Mouse (Mus musculus) MEL (cell line): ENCODE results near the gene Lsm2. TPM values are rescaled to one million over a fixed set of nuclear protein-coding genes. Genes with fewer than 3 reads are reported as not detected.

ENCODE experiments used
- DNase-seq: peaks from one replicate; pipeline ENCODE4 v3.0.0; 2011; ENCODE audit warnings: low read depth, low spot score
- H3K27ac ChIP-seq: 2 replicates; pipeline ENCODE4 v1.5.1; 2012; ENCODE audit warnings: low read depth, mild to moderate bottlenecking, control low read depth, low read length, moderate library complexity; ENCODE audit not compliant: control insufficient read depth
- H3K27me3 ChIP-seq, 2 experiments: fragments of 150-350 bp in 1 of 2; sonication (generic) in 1 of 2; 2 replicates each; pipeline ENCODE4 v1.6.1; 2012; ENCODE audit warnings: low read length in 2 of 2, mild to moderate bottlenecking in 2 of 2, improper control_type of control experiment in 1 of 2, moderate library complexity in 1 of 2; ENCODE audit not compliant: insufficient read depth in 2 of 2, control insufficient read depth in 1 of 2
- H3K36me3 ChIP-seq, 2 experiments: 2 replicates each; pipeline ENCODE4 v1.6.1; 2012 to 2014; ENCODE audit warnings: low read length in 2 of 2, improper control_type of control experiment in 1 of 2, inconsistent platforms in 1 of 2, mild to moderate bottlenecking in 1 of 2; ENCODE audit not compliant: insufficient read depth in 2 of 2, control insufficient read depth in 1 of 2
- H3K4me1 ChIP-seq, 2 experiments: fragments of 150-350 bp in 1 of 2; sonication (generic) in 1 of 2; 2 replicates each; pipeline ENCODE4 v1.6.1; 2012; ENCODE audit warnings: low read length in 2 of 2, improper control_type of control experiment in 1 of 2, mild to moderate bottlenecking in 1 of 2; ENCODE audit not compliant: insufficient read depth in 2 of 2, control insufficient read depth in 1 of 2
- H3K4me3 ChIP-seq, 2 experiments: fragments of 150-350 bp in 1 of 2; sonication (generic) in 1 of 2; 2 replicates each; pipeline ENCODE4 v1.5.1; 2012; ENCODE audit warnings: low read depth in 2 of 2, low read length in 2 of 2, mild to moderate bottlenecking in 2 of 2, moderate library complexity in 2 of 2, control low read depth in 1 of 2, improper control_type of control experiment in 1 of 2; ENCODE audit not compliant: control insufficient read depth in 1 of 2, insufficient read depth in 1 of 2
- H3K79me2 ChIP-seq: 2 replicates; pipeline ENCODE4 v1.6.1; 2012; ENCODE audit warnings: mild to moderate bottlenecking, low read length, moderate library complexity; ENCODE audit not compliant: control insufficient read depth, poor library complexity, insufficient read depth
- H3K9ac ChIP-seq: 2 replicates; pipeline ENCODE4 v1.6.1; 2012; ENCODE audit warnings: low read depth, mild to moderate bottlenecking, control low read depth, low read length, moderate library complexity; ENCODE audit not compliant: control insufficient read depth, poor library complexity, severe bottlenecking
- H3K9me3 ChIP-seq: fragments of 150-350 bp; sonication (generic); replicated peaks from 2 replicates; pipeline ENCODE4 v1.6.1; 2012; ENCODE audit warnings: mild to moderate bottlenecking, low read length, improper control_type of control experiment, moderate library complexity; ENCODE audit not compliant: insufficient read depth
- BHLHE40 ChIP-seq: IDR thresholded peaks from 2 replicates; pipeline ENCODE4 v1.6.1; 2012; ENCODE audit warnings: low read depth, mild to moderate bottlenecking, inconsistent platforms, low read length, improper control_type of control experiment, borderline replicate concordance
- CHD2 ChIP-seq: IDR thresholded peaks from 2 replicates; pipeline ENCODE4 v1.6.1; 2011; ENCODE audit warnings: low read length, improper control_type of control experiment
- CTCF ChIP-seq, 3 experiments: IDR thresholded peaks in 2 of 3; conservative IDR thresholded peaks in 1 of 3; 2 replicates each; pipeline ENCODE4 v1.5.1; 2011 to 2012; ENCODE audit warnings: low read length in 3 of 3, low read depth in 2 of 3, mild to moderate bottlenecking in 2 of 3, improper control_type of control experiment in 1 of 3, inconsistent platforms in 1 of 3, mixed read lengths in 1 of 3, moderate library complexity in 1 of 3; ENCODE audit not compliant: control insufficient read depth in 1 of 3, insufficient read depth in 1 of 3, poor library complexity in 1 of 3, severe bottlenecking in 1 of 3
- E2F4 ChIP-seq: IDR thresholded peaks from 2 replicates; pipeline ENCODE4 v1.6.1; 2011; ENCODE audit warnings: low read depth, low read length, improper control_type of control experiment, borderline replicate concordance
- ELF1 ChIP-seq: IDR thresholded peaks from 2 replicates; pipeline ENCODE4 v1.6.1; 2014; ENCODE audit warnings: low read depth, mild to moderate bottlenecking, inconsistent platforms, low read length, improper control_type of control experiment, moderate library complexity
- EP300 ChIP-seq, 2 experiments: IDR thresholded peaks; 2 replicates each; pipeline ENCODE4 v1.6.1; 2011; ENCODE audit warnings: improper control_type of control experiment in 2 of 2, low read length in 2 of 2, low read depth in 1 of 2, mild to moderate bottlenecking in 1 of 2
- ETS1 ChIP-seq: IDR thresholded peaks from 2 replicates; pipeline ENCODE4 v1.6.1; 2012; ENCODE audit warnings: low read depth, mild to moderate bottlenecking, inconsistent platforms, low read length, improper control_type of control experiment, moderate library complexity
- GABPA ChIP-seq: IDR thresholded peaks from 2 replicates; pipeline ENCODE4 v1.6.1; 2012; ENCODE audit warnings: low read depth, mild to moderate bottlenecking, inconsistent platforms, low read length, improper control_type of control experiment, moderate library complexity
- GATA1 ChIP-seq: IDR thresholded peaks from 2 replicates; pipeline ENCODE4 v1.6.1; 2011; ENCODE audit warnings: low read depth, low read length, improper control_type of control experiment
- HCFC1 ChIP-seq: IDR thresholded peaks from 2 replicates; pipeline ENCODE4 v1.6.1; 2012; ENCODE audit warnings: low read depth, mild to moderate bottlenecking, inconsistent platforms, low read length, improper control_type of control experiment, moderate library complexity
- JUND ChIP-seq: IDR thresholded peaks from 2 replicates; pipeline ENCODE4 v1.6.1; 2011; ENCODE audit warnings: low read depth, mild to moderate bottlenecking, improper control_type of control experiment, low read length
- KAT2A ChIP-seq: conservative IDR thresholded peaks from 2 replicates; pipeline ENCODE4 v1.6.1; 2012; ENCODE audit warnings: low read depth, low read length, improper control_type of control experiment, inconsistent platforms
- MAFK ChIP-seq: IDR thresholded peaks from 2 replicates; pipeline ENCODE4 v1.6.1; 2011; ENCODE audit warnings: low read depth, mild to moderate bottlenecking, low read length, improper control_type of control experiment, borderline replicate concordance
- MAZ ChIP-seq: IDR thresholded peaks from 2 replicates; pipeline ENCODE4 v1.6.1; 2012; ENCODE audit warnings: low read depth, mild to moderate bottlenecking, inconsistent platforms, low read length, improper control_type of control experiment
- MXI1 ChIP-seq: IDR thresholded peaks from 2 replicates; pipeline ENCODE4 v1.6.1; 2011; ENCODE audit warnings: mild to moderate bottlenecking, low read depth, low read length, improper control_type of control experiment
- MYB ChIP-seq: IDR thresholded peaks from 2 replicates; pipeline ENCODE4 v1.6.1; 2011; ENCODE audit warnings: mild to moderate bottlenecking, low read depth, low read length, improper control_type of control experiment
- MYC ChIP-seq: IDR thresholded peaks from 2 replicates; pipeline ENCODE4 v1.6.1; 2011; ENCODE audit warnings: low read depth, mild to moderate bottlenecking, low read length, improper control_type of control experiment, moderate library complexity
- NELFE ChIP-seq: IDR thresholded peaks from 2 replicates; pipeline ENCODE4 v1.6.1; 2011; ENCODE audit warnings: low read depth, low read length, improper control_type of control experiment
- NRF1 ChIP-seq: IDR thresholded peaks from 2 replicates; pipeline ENCODE4 v1.6.1; 2014; ENCODE audit warnings: low read depth, mild to moderate bottlenecking, inconsistent platforms, low read length, improper control_type of control experiment, moderate library complexity; ENCODE audit not compliant: poor library complexity, insufficient read depth, severe bottlenecking
- POLR2A ChIP-seq, 2 experiments: IDR thresholded peaks; 2 replicates each; pipeline ENCODE4 v1.6.1; 2011 to 2012; ENCODE audit warnings: low read length in 2 of 2, mild to moderate bottlenecking in 2 of 2, control low read depth in 1 of 2, improper control_type of control experiment in 1 of 2, low read depth in 1 of 2, moderate library complexity in 1 of 2; ENCODE audit not compliant: control insufficient read depth in 1 of 2, insufficient read depth in 1 of 2, poor library complexity in 1 of 2
- POLR2AphosphoS2 ChIP-seq: IDR thresholded peaks from 2 replicates; pipeline ENCODE4 v1.6.1; 2011; ENCODE audit warnings: low read length, improper control_type of control experiment
- POLR2AphosphoS5 ChIP-seq: IDR thresholded peaks from 2 replicates; pipeline ENCODE4 v1.6.1; 2012; ENCODE audit warnings: low read depth, borderline replicate concordance, mild to moderate bottlenecking, inconsistent platforms, low read length, moderate library complexity, mixed read lengths
- RAD21 ChIP-seq: IDR thresholded peaks from 2 replicates; pipeline ENCODE4 v1.6.1; 2011; ENCODE audit warnings: mild to moderate bottlenecking, low read depth, low read length, improper control_type of control experiment
- RCOR1 ChIP-seq: IDR thresholded peaks from 2 replicates; pipeline ENCODE4 v1.6.1; 2012; ENCODE audit warnings: low read depth, mild to moderate bottlenecking, inconsistent platforms, low read length, improper control_type of control experiment
- SIN3A ChIP-seq: IDR thresholded peaks from 2 replicates; pipeline ENCODE4 v1.6.1; 2012; ENCODE audit warnings: low read length, improper control_type of control experiment, inconsistent platforms
- SMC3 ChIP-seq: IDR thresholded peaks from 2 replicates; pipeline ENCODE4 v1.6.1; 2011; ENCODE audit warnings: low read depth, low read length, improper control_type of control experiment
- TAL1 ChIP-seq: IDR thresholded peaks from 2 replicates; pipeline ENCODE4 v1.6.1; 2012; ENCODE audit warnings: mild to moderate bottlenecking, inconsistent platforms, low read length, moderate library complexity, mixed read lengths
- TBP ChIP-seq: IDR thresholded peaks from 2 replicates; pipeline ENCODE4 v1.8.0; 2011; ENCODE audit warnings: low read depth, low read length, improper control_type of control experiment
- TCF12 ChIP-seq: IDR thresholded peaks from 2 replicates; pipeline ENCODE4 v1.6.1; 2014; ENCODE audit warnings: low read depth, mild to moderate bottlenecking, inconsistent platforms, low read length, improper control_type of control experiment, moderate library complexity
- UBTF ChIP-seq: IDR thresholded peaks from 2 replicates; pipeline ENCODE4 v1.6.1; 2012; ENCODE audit warnings: low read depth, mild to moderate bottlenecking, inconsistent platforms, low read length, improper control_type of control experiment, moderate library complexity, borderline replicate concordance; ENCODE audit not compliant: insufficient read depth
- USF1 ChIP-seq: IDR thresholded peaks from 2 replicates; pipeline ENCODE4 v1.6.1; 2014; ENCODE audit warnings: low read depth, mild to moderate bottlenecking, inconsistent platforms, low read length, improper control_type of control experiment, moderate library complexity
- USF2 ChIP-seq, 2 experiments: IDR thresholded peaks; 2 replicates each; pipeline ENCODE4 v1.6.1; 2011 to 2012; ENCODE audit warnings: improper control_type of control experiment in 2 of 2, low read length in 2 of 2, borderline replicate concordance in 1 of 2, inconsistent platforms in 1 of 2, low read depth in 1 of 2, mild to moderate bottlenecking in 1 of 2; ENCODE audit not compliant: insufficient read depth in 1 of 2
- ZC3H11A ChIP-seq: IDR thresholded peaks from 2 replicates; pipeline ENCODE4 v1.6.1; 2012; ENCODE audit warnings: low read depth, mild to moderate bottlenecking, inconsistent platforms, low read length, improper control_type of control experiment
- ZKSCAN1 ChIP-seq: IDR thresholded peaks from 2 replicates; pipeline ENCODE4 v1.6.1; 2012; ENCODE audit warnings: low read depth, mild to moderate bottlenecking, inconsistent platforms, low read length, improper control_type of control experiment, moderate library complexity
- ZMIZ1 ChIP-seq: IDR thresholded peaks from 2 replicates; pipeline ENCODE4 v1.6.1; 2012; ENCODE audit warnings: low read depth, mild to moderate bottlenecking, inconsistent platforms, low read length, improper control_type of control experiment, moderate library complexity
- ZNF384 ChIP-seq: IDR thresholded peaks from 2 replicates; pipeline ENCODE4 v1.6.1; 2012; ENCODE audit warnings: low read depth, mild to moderate bottlenecking, inconsistent platforms, low read length, improper control_type of control experiment
- polyA plus RNA-seq, 2 experiments: library from polyadenylated mRNA; stranded (reverse) in 1 of 2; unstranded in 1 of 2; fragments of >175 nt in 1 of 2; fragments of >200 nt in 1 of 2; gene quantifications; 2 replicates each; pipeline versions ENCODE4 v1.2.1 to v1.2.4; 2012; ENCODE audit warnings: low replicate concordance in 2 of 2, low read depth in 1 of 2; ENCODE audit not compliant: insufficient read length in 2 of 2, insufficient read depth in 1 of 2, missing spikeins in 1 of 2
- total RNA-seq: library from RNA; depleted of rRNA; stranded (reverse); fragments of 300-350 nt; gene quantifications from 2 replicates; pipeline ENCODE4 v1.2.3, GENCODE M21; 2012

Lsm2 gene
- total and polyA plus RNA-seq, 3 experiments: 57.9 to 180 TPM; not detected in 1

- peak within 1 kb of the TSS; percentile 70 to 89 for H3K4me3 ChIP-seq
- peak; percentile 83 for DNase-seq
- no peaks in the 10 kb centered on the region for H3K27me3 ChIP-seq
- peaks cover 0 to 4% of the 10 kb centered on the region in 2 experiments; a peak in 1 of 4 replicates for H3K4me1 ChIP-seq
- peak within 1 kb of the TSS; percentile 100 for H3K9ac ChIP-seq
- peaks cover 79% of the 10 kb centered on the region for H3K79me2 ChIP-seq
- H3K36me3 ChIP-seq: peaks cover 0 to 7% of the 10 kb centered on the region in 2 experiments; a peak in 3 of 4 replicates
- H3K9me3 ChIP-seq: no peaks in the 10 kb centered on the region
- peak within 1 kb of the TSS; percentile 99 for H3K27ac ChIP-seq
- no peak for TF ChIP-seq RAD21
- TF ChIP-seq CTCF (IDR thresholded peaks at IDR 0.05 in 2 of 3, conservative IDR thresholded peaks at IDR 0.05 in 1 of 3; ENCODE audit: control insufficient read depth in 1 of 3, insufficient read depth in 1 of 3, low read depth in 2 of 3, low read length in 3 of 3, poor library complexity in 1 of 3, severe bottlenecking in 1 of 3): no peak
- TF ChIP-seq ZKSCAN1: no peak
- TF ChIP-seq POLR2A (IDR thresholded peaks at IDR 0.05; ENCODE audit: control insufficient read depth in 1 of 2, insufficient read depth in 1 of 2, low read depth in 1 of 2, low read length in 2 of 2, poor library complexity in 1 of 2): peak in 1 of 2 experiments; percentile 56; a peak in 1 of 4 replicates
- no peak for TF ChIP-seq MAFK
- peak; percentile 31; the same call in 1 of the 2 replicates for TF ChIP-seq NRF1
- TF ChIP-seq SMC3: no peak
- no peak for TF ChIP-seq MAZ
- peak; percentile 47 for TF ChIP-seq NELFE
- TF ChIP-seq UBTF: no peak
- TF ChIP-seq MYC: no peak; the same call in 1 of the 2 replicates
- no peak for TF ChIP-seq MYB
- no peak for TF ChIP-seq BHLHE40
- TF ChIP-seq E2F4: peak; percentile 75; the same call in 1 of the 2 replicates
- no peak for TF ChIP-seq ZMIZ1
- no peak for TF ChIP-seq GABPA
- TF ChIP-seq TBP: 0 out of 2 replicates have a peak, but pooled peaks have one; percentile 2
- no peak for TF ChIP-seq ZNF384
- TF ChIP-seq SIN3A: no peak
- TF ChIP-seq KAT2A: no peak
- peak; percentile 39; the same call in 1 of the 2 replicates for TF ChIP-seq HCFC1
- TF ChIP-seq GATA1: no peak
- peak; percentile 34; the same call in 1 of the 2 replicates for TF ChIP-seq USF1
- 0 out of 2 replicates have a peak, but pooled peaks have one; percentile 31 for TF ChIP-seq ELF1
- TF ChIP-seq MXI1: peak; percentile 76
- TF ChIP-seq POLR2AphosphoS5: no peak
- TF ChIP-seq RCOR1: no peak
- TF ChIP-seq USF2 (IDR thresholded peaks at IDR 0.05; ENCODE audit: borderline replicate concordance in 1 of 2, insufficient read depth in 1 of 2, low read depth in 1 of 2, low read length in 2 of 2): no peak
- TF ChIP-seq POLR2AphosphoS2: no peak
- no peak for TF ChIP-seq TAL1
- TF ChIP-seq ZC3H11A: no peak
- no peak for TF ChIP-seq CHD2
- TF ChIP-seq TCF12: 0 out of 2 replicates have a peak, but pooled peaks have one; percentile 62
- TF ChIP-seq EP300 (IDR thresholded peaks at IDR 0.05; ENCODE audit: low read depth in 1 of 2, low read length in 2 of 2): no peak
- no peak for TF ChIP-seq JUND
- no peak for TF ChIP-seq ETS1
Measured at GRCm38 (mm10) chr17:35000717-35001451, 19.2 kb downstream of the Lsm2 start, which contains the start of gene Vars. Vars (plus strand) TSS chr17:35000987.
